Comparison of ENCODE assay signal across 8 mouse cellular contexts in the genomic region with DNA sequence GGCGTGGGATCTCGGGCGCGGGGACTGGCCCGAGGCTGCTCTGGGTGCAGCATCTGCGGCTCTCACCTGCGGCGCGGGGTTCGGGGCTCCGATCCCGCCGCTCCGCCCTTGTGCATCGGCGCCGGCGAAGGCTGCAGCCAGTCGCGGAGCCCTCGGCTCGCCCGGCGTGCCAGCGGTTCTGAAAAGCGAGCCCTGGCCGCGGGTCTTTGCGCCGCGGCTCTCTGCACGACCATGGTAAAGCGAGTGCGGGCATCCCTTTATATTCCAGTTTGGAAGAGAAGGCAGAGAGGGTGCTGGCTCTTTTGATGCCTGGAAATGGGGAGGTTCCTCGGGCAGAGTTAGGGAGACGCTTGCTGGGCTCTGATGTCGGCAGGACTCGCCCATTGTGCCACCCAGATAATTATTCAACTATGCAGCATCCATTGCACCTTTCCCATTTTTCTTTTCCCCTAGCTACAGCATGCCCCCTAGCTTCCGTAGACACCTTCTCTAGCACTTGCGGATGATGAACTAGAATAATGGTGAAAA. TPM values are rescaled to one million over a fixed set of nuclear protein-coding genes. Genes with fewer than 3 reads are reported as not detected.
DNase-seq lines count a peak whose midpoint lies in the region; ATAC-seq and TF ChIP-seq lines count a peak whose summit lies in the region.

No protein-coding gene starts in this region.

- peak overlapping the region; percentile 88 for H3K4me3 ChIP-seq in gastrocnemius, adult 2 months
- peak overlapping the region; percentile 72 for H3K4me3 ChIP-seq in limb, embryonic 11.5 days (ENCODE audit: low read depth, low read length)
- H3K4me3 ChIP-seq in midbrain, embryonic 16.5 days (ENCODE audit: low read depth, low read length): peak overlapping the region; percentile 91

- no peaks in the 10 kb centered on the region for H3K4me1 ChIP-seq in limb, embryonic 11.5 days (ENCODE audit: control insufficient read depth, insufficient read depth, low read length)
- peaks cover 23% of the 10 kb centered on the region for H3K4me1 ChIP-seq in midbrain, embryonic 16.5 days (ENCODE audit: control insufficient read depth, insufficient read depth, low read length)

- no peaks in the 10 kb centered on the region for H3K27me3 ChIP-seq in limb, embryonic 11.5 days (ENCODE audit: control insufficient read depth, insufficient read depth, low read length)
- H3K27me3 ChIP-seq in midbrain, embryonic 16.5 days (ENCODE audit: control insufficient read depth, insufficient read depth, low read depth, low read length): no peaks in the 10 kb centered on the region
- peaks cover 5% of the 10 kb centered on the region; the same call in 1 of the 2 replicates for H3K27me3 ChIP-seq in splenic B cell, adult 2 months (ENCODE audit: control insufficient read depth, insufficient read depth, low read length, poor library complexity, severe bottlenecking)

- H3K9ac ChIP-seq in limb, embryonic 11.5 days (ENCODE audit: low read length): peak overlapping the region; percentile 92
- peak overlapping the region; percentile 96 for H3K9ac ChIP-seq in midbrain, embryonic 16.5 days (ENCODE audit: low read depth, low read length)

- DNase-seq in gastrocnemius, adult 2 months: peak; percentile 32
- DNase-seq in gastrocnemius, adult 18-20 months (ENCODE audit: low spot score): no peak
- peak; percentile 77 to 78 for DNase-seq in cerebellum, postnatal 10 days
- DNase-seq in gastrocnemius, postnatal 14 days: peak; percentile 14
- peak; percentile 21 for DNase-seq in kidney, adult 11 months
- peak; percentile 72 for DNase-seq in limb, embryonic 11.5 days (ENCODE audit: low spot score)
- DNase-seq in splenic B cell, adult 2 months (ENCODE audit: low read depth, low spot score): peak; percentile 20

- peak overlapping the region; percentile 62 for H3K4me2 ChIP-seq in limb, embryonic 11.5 days (ENCODE audit: low read depth, severe bottlenecking)
- peak overlapping the region; percentile 51 for H3K4me2 ChIP-seq in midbrain, embryonic 16.5 days (ENCODE audit: low read length)

- under 1% methylated on average over 40 of the region's 40 CpGs for WGBS in limb, embryonic 11.5 days
- WGBS in midbrain, embryonic 16.5 days: 0% methylated on average over 40 of the region's 40 CpGs

- ATAC-seq in limb, embryonic 11.5 days (ENCODE audit: insufficient number of reproducible peaks, low FRiP score, low TSS enrichment, low read depth): peak; percentile 23; the same call in 1 of the 2 replicates
- peak; percentile 36 for ATAC-seq in midbrain, embryonic 16.5 days

- H3K36me3 ChIP-seq in limb, embryonic 11.5 days (ENCODE audit: control insufficient read depth, insufficient read depth, low read length): no peaks in the 10 kb centered on the region
- 0 out of 2 replicates have a peak, but pooled peaks cover 2% of the 10 kb centered on the region for H3K36me3 ChIP-seq in midbrain, embryonic 16.5 days (ENCODE audit: control insufficient read depth, insufficient read depth, low read length)
- H3K36me3 ChIP-seq in splenic B cell, adult 2 months (ENCODE audit: control insufficient read depth, insufficient read depth, low read length, poor library complexity, severe bottlenecking): no peaks in the 10 kb centered on the region

- peak; percentile 47 for TF ChIP-seq CTCF in gastrocnemius, adult 2 months (IDR thresholded peaks at IDR 0.05)

- H3K27ac ChIP-seq in gastrocnemius, adult 2 months: peak overlapping the region; percentile 93
- peak overlapping the region; percentile 92 for H3K27ac ChIP-seq in limb, embryonic 11.5 days (replicated peaks; ENCODE audit: low read depth, low read length)
- peak overlapping the region; percentile 99 for H3K27ac ChIP-seq in midbrain, embryonic 16.5 days (ENCODE audit: low read length)

- intact Hi-C loops in gastrocnemius, adult 2 months (cut with DNase I): loop anchor here (10.0 kb wide), 3 partner anchors 200 to 420 kb away; a partner anchor contains a TSS
- intact Hi-C loops in gastrocnemius, postnatal 14 days (cut with DNase I; ENCODE audit: low total_unique reads): no loop called here

- H3K9me3 ChIP-seq in limb, embryonic 11.5 days (ENCODE audit: control insufficient read depth, low read length): no peaks in the 10 kb centered on the region
- no peaks in the 10 kb centered on the region for H3K9me3 ChIP-seq in midbrain, embryonic 16.5 days (replicated peaks; ENCODE audit: control insufficient read depth, low read length, poor library complexity, severe bottlenecking)

RNA-seq across cellular contexts. Expression of a gene that starts 1.1 kb away (rescaled TPM):
- under 1 TPM; 0.38 to 0.61 TPM for total RNA-seq in gastrocnemius, adult 2 months (2021)
- under 1 TPM; 0.11 to 0.24 TPM for total RNA-seq in gastrocnemius, adult 18-20 months (2021)
- 1 to 10 TPM; 1.4 to 1.8 TPM for total RNA-seq in gastrocnemius, postnatal 14 days (2021)
- polyA plus RNA-seq in limb, embryonic 11.5 days (2014; fragmentation: Nextera tagmentation; extraction: Ambion mirVana): 36.8 and 38.4 TPM in 2 replicates
- 126 and 136 TPM in 2 replicates for polyA plus RNA-seq in midbrain, embryonic 16.5 days (2015; fragmentation: Nextera tagmentation; extraction: Ambion mirVana)

RNA-seq across cellular contexts. Expression of a gene that starts 1.2 kb away (rescaled TPM):
- total RNA-seq in gastrocnemius, adult 2 months (2021): 1 to 10 TPM; 6.3 to 8.3 TPM
- 1 to 10 TPM; 6.5 to 7.4 TPM for total RNA-seq in gastrocnemius, adult 18-20 months (2021)
- 1 to 10 TPM; 8.7 to 8.8 TPM for total RNA-seq in gastrocnemius, postnatal 14 days (2021)
- 39.8 and 44.2 TPM in 2 replicates for polyA plus RNA-seq in limb, embryonic 11.5 days (2014; fragmentation: Nextera tagmentation; extraction: Ambion mirVana)
- polyA plus RNA-seq in midbrain, embryonic 16.5 days (2015; fragmentation: Nextera tagmentation; extraction: Ambion mirVana): 23.4 and 24.8 TPM in 2 replicates
